Mouse (Mus musculus): ENCODE data around the gene Pagr1a.

DNA sequence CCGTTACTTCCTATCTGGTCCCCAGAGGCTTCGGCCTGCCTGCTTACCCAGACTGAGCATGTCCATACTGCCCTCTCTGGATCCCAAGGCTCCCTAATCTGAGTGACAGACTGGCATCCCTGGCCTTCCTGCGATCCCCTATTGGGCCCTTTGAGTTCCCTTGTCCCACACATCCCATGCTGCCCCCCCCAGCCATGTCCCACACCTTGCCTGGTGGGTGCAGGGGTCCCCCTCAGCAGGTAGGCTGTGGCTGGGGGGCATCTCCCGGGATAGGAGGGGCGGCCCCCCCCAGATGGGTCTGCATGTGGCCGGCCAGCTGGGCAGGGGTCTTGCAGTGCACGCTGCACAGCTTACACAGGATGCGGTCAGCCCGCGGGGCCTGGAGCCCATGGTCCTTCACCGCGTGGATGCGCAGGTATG, 6.1 kb upstream of the Pagr1a start:
- TF ChIP-seq CTCF (IDR thresholded peaks at IDR 0.05; ENCODE audit: borderline replicate concordance, insufficient read depth, low read depth, low read length) (no peak), POLR2A (IDR thresholded peaks at IDR 0.05; ENCODE audit: borderline replicate concordance, insufficient read depth, low read length) (no peak)
